In the genomic region with DNA sequence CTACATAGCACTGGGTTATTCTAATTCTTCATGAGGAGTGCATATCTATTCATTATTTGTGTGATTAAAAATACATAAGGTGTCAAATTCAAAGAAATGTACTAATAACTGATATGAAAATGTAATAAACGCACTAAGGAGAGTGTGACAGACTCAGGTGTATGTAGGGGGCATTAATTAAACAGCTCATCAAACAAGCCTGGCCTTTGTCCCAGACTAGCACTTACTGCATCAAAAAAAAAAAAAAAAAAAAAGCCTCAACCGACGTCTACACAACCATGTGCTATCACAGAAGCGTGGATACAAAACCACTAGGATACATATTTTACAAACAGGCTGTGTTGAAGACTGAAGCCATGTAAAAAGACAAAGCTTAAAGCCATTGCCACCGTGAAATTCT, we compare ENCODE assay signal across 31 mouse cellular contexts.
"Had no signal": no experiment of that assay in that cellular context is flagged by ENCODE, and none has a peak within 500 bp of the region (broad histone marks: within the 10 kb centered on the region; RNA-seq: fewer than 3 reads in every experiment).

No protein-coding gene starts in this region.

- H3K9me3 ChIP-seq: limb, embryonic 10.5 days; limb, embryonic 12.5 days; limb, embryonic 13.5 days; limb, embryonic 15.5 days; liver, embryonic 12.5 days; liver, embryonic 13.5 days; liver, embryonic 15.5 days; lung, embryonic 15.5 days; midbrain, embryonic 10.5 days; midbrain, embryonic 12.5 days; midbrain, embryonic 13.5 days; midbrain, embryonic 15.5 days; neural tube, embryonic 12.5 days had no signal

- H3K4me2 ChIP-seq: limb, embryonic 12.5 days; limb, embryonic 13.5 days; limb, embryonic 15.5 days; liver, embryonic 11.5 days; liver, embryonic 12.5 days; liver, embryonic 13.5 days; liver, embryonic 15.5 days; lung, embryonic 14.5 days; lung, embryonic 15.5 days; midbrain, embryonic 11.5 days; midbrain, embryonic 12.5 days; midbrain, embryonic 13.5 days; midbrain, embryonic 15.5 days; neural tube, embryonic 12.5 days had no signal

- H3K36me3 ChIP-seq: limb, embryonic 10.5 days; limb, embryonic 12.5 days; limb, embryonic 13.5 days; limb, embryonic 15.5 days; liver, embryonic 12.5 days; liver, embryonic 13.5 days; liver, embryonic 15.5 days; lung, embryonic 15.5 days; midbrain, embryonic 10.5 days; midbrain, embryonic 12.5 days; midbrain, embryonic 13.5 days; midbrain, embryonic 15.5 days; neural tube, embryonic 12.5 days had no signal

- H3K4me3 ChIP-seq: limb, embryonic 10.5 days; limb, embryonic 12.5 days; limb, embryonic 13.5 days; limb, embryonic 15.5 days; liver, embryonic 12.5 days; liver, embryonic 13.5 days; liver, embryonic 15.5 days; lung, embryonic 15.5 days; megakaryocyte, embryonic 14.5 days; midbrain, embryonic 10.5 days; midbrain, embryonic 12.5 days; midbrain, embryonic 13.5 days; midbrain, embryonic 15.5 days; myocyte; neural tube, embryonic 12.5 days had no signal

- H3K27ac ChIP-seq: limb, embryonic 10.5 days; limb, embryonic 12.5 days; limb, embryonic 13.5 days; limb, embryonic 15.5 days; liver, embryonic 12.5 days; liver, embryonic 13.5 days; liver, embryonic 14.5 days; liver, embryonic 15.5 days; lung, embryonic 15.5 days; macrophage; midbrain, embryonic 10.5 days; midbrain, embryonic 12.5 days; midbrain, embryonic 13.5 days; midbrain, embryonic 15.5 days; neural tube, embryonic 12.5 days had no signal

- DNase-seq: liver; liver, embryonic 13.5 days; liver, postnatal 0 days; lung, adult 18-20 months; lung, adult 2 months; lung, embryonic 14.5 days; lung, postnatal 10 days; lung, postnatal 14 days; lung, postnatal 36 days; lung, postnatal 4 days; midbrain, embryonic 14.5 days had no signal

- H3K9ac ChIP-seq: limb, embryonic 12.5 days; limb, embryonic 13.5 days; limb, embryonic 15.5 days; liver, embryonic 12.5 days; liver, embryonic 13.5 days; liver, embryonic 14.5 days; liver, embryonic 15.5 days; liver, postnatal 0 days; lung, embryonic 14.5 days; lung, embryonic 15.5 days; midbrain, embryonic 12.5 days; midbrain, embryonic 13.5 days; midbrain, embryonic 15.5 days; neural tube, embryonic 12.5 days had no signal

- ATAC-seq: liver, embryonic 12.5 days; liver, postnatal 0 days; lung, postnatal 0 days; midbrain, embryonic 13.5 days; midbrain, embryonic 15.5 days; midbrain, embryonic 16.5 days had no signal

- H3K27me3 ChIP-seq: limb, embryonic 12.5 days; limb, embryonic 13.5 days; limb, embryonic 15.5 days; liver, embryonic 12.5 days; liver, embryonic 13.5 days; liver, embryonic 15.5 days; lung, embryonic 15.5 days; megakaryocyte, embryonic 14.5 days; midbrain, embryonic 12.5 days; midbrain, embryonic 15.5 days; neural tube, embryonic 12.5 days had no signal

- H3K4me1 ChIP-seq: limb, embryonic 10.5 days; limb, embryonic 12.5 days; limb, embryonic 13.5 days; limb, embryonic 15.5 days; liver, embryonic 12.5 days; liver, embryonic 13.5 days; liver, embryonic 15.5 days; lung, embryonic 15.5 days; megakaryocyte, embryonic 14.5 days; neural tube, embryonic 12.5 days had no signal
